Mouse (Mus musculus) forebrain, embryonic 16.5 days (tissue): ENCODE measurements around the gene Atp2a2. TPM values are rescaled to one million over a fixed set of nuclear protein-coding genes. Genes with fewer than 3 reads are reported as not detected.

Experiments
- ATAC-seq: fragments of 200-750 bp; cut with Nextera tagmentation; 2 replicates; pipeline ENCODE4 v1.8.0; 2017; ENCODE audit warnings: mild to moderate bottlenecking, moderate library complexity
- H3K27ac ChIP-seq: fragments of 300-500 bp; sonication (generic); 2 replicates; pipeline ENCODE4 v1.5.1; 2014; ENCODE audit warnings: low read length, control low read depth
- H3K27me3 ChIP-seq: fragments of 300-500 bp; sonication (generic); replicated peaks from 2 replicates; pipeline ENCODE4 v1.6.1; 2014; ENCODE audit warnings: low read length; ENCODE audit not compliant: control insufficient read depth, insufficient read depth
- H3K36me3 ChIP-seq: fragments of 300-500 bp; sonication (generic); 2 replicates; pipeline ENCODE4 v1.6.1; 2014; ENCODE audit not compliant: control insufficient read depth, insufficient read depth
- H3K4me1 ChIP-seq: fragments of 300-500 bp; sonication (generic); replicated peaks from 2 replicates; pipeline ENCODE4 v1.6.1; 2014; ENCODE audit warnings: low read length; ENCODE audit not compliant: control insufficient read depth, insufficient read depth
- H3K4me2 ChIP-seq: fragments of 300-500 bp; sonication (generic); 2 replicates; pipeline ENCODE4 v1.6.1; 2014; ENCODE audit warnings: mild to moderate bottlenecking, low read length, control low read depth
- H3K4me3 ChIP-seq: fragments of 300-500 bp; sonication (generic); replicated peaks from 2 replicates; pipeline ENCODE4 v1.5.1; 2014; ENCODE audit warnings: mild to moderate bottlenecking, low read length, control low read depth
- H3K9ac ChIP-seq: fragments of 300-500 bp; sonication (generic); replicated peaks from 2 replicates; pipeline ENCODE4 v1.6.1; 2014; ENCODE audit warnings: low read depth, low read length, control low read depth
- H3K9me3 ChIP-seq: fragments of 300-500 bp; sonication (generic); 2 replicates; pipeline ENCODE4 v1.6.1; 2016; ENCODE audit warnings: low read length; ENCODE audit not compliant: control insufficient read depth
- WGBS: fragments of 180-500 bp; shearing (Covaris S2); extraction: QIAGEN DNeasy Blood & Tissue Kit; methylation state at CpG from one replicate; pipeline ENCODE4 v1.1.7; 2014; 5-methylcytosine and 5-hydroxymethylcytosine counted together
- polyA plus RNA-seq: library from polyadenylated mRNA; unstranded; fragments of >200 nt; fragmentation: Nextera tagmentation; extraction: Ambion mirVana; gene quantifications from 2 replicates; pipeline ENCODE4 v1.2.1, GENCODE M21; 2015

Atp2a2 gene
- polyA plus RNA-seq, 1 experiment from 2014 or later: 39.6 TPM

DNA sequence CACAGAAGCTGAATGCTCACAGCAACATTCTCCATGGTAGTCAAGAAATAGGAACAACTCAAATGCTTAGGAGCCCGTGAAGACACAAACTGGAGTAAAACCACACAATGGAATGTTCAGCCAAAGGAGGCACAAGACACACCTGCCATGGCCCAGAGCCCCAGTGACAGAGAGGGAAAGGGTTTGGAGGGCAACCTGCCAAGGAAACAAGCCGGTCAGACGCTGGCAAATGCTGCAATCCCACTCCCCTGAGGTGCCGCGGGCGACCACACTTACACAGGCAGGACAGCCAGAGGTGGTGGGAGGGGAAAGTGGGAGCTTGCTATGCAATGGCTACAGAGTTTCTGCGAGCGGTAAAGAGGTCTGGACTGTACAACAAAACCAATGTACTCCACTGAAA is 31.9 kb upstream of the Atp2a2 start:
- 60% methylated on average over 8 of the region's 8 CpGs for WGBS

DNA sequence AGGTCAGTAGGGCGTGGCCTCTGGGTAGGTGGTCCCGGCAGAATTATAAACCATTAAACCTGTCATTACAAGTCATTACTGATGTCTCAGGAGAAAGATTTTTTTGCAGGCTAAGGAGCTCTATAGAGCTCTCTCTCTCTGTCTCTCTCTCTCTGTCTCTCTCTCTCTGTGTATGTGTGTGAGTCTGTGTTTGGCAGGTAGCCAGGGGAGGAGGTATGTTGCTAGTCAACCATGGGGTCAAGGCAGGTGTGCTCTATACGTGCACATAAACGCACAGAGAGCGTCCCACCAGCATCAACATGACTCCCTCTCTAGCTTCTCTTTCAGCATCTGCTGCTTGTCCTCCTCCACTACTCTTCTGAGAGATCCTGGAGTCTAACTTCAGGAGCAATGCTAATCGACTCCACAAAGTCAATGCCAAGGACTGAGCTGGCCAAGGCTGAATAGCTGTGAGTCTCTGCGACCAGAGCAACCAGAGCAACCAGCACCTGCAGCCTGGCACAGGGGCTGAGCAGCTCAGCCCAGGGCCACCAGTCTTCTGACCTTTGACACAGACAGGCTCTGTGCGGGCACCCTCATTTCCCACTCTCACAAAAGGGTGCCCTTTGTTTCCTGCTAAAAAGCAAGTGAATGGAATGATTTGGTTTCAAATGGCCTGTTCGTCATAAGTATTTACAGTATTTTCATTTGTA is 28.0 kb upstream of the Atp2a2 start:
- Histone ChIP-seq H3K4me3 (no peak overlapping the region), H3K27me3 (no peaks in the 10 kb centered on the region), H3K4me1 (peaks cover 6% of the 10 kb centered on the region; the same call in 1 of the 2 replicates), H3K36me3 (no peaks in the 10 kb centered on the region), H3K27ac (no peak overlapping the region), H3K4me2 (no peak overlapping the region), H3K9me3 (no peaks in the 10 kb centered on the region), H3K9ac (no peak overlapping the region)
- ATAC-seq: no peak
- WGBS: 79% methylated on average over 9 of the region's 9 CpGs

More for the DNA sequence above, 31.9 kb upstream of the Atp2a2 start:
- H3K27me3 ChIP-seq: no peaks in the 10 kb centered on the region
- H3K9me3 ChIP-seq: no peaks in the 10 kb centered on the region
- no peak overlapping the region for H3K4me3 ChIP-seq
- H3K36me3 ChIP-seq: no peaks in the 10 kb centered on the region
- H3K4me2 ChIP-seq: no peak overlapping the region
- no peak for ATAC-seq
- no peaks in the 10 kb centered on the region for H3K4me1 ChIP-seq
- H3K9ac ChIP-seq: no peak overlapping the region
- no peak overlapping the region for H3K27ac ChIP-seq

DNA sequence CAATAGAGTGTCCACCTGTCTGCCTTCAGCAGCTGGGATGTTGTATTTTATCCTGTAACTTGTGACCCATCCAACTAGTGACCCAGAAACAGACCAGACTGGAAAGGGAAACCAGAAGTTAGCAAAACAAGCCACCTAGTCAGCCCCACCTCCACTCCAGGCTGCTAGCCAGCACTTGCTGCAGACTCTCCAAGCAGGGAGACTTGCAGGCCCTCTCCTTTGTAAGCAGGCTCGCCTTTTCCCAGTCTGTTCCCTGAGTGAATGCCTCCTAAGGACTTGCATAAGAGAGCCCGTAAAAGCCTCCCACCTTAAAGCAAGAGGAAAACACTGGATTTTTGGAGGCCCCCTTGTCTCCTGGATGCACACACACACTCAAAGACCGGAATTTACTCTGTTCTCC is 27.3 kb upstream of the Atp2a2 start:
- Histone ChIP-seq H3K27me3 (no peaks in the 10 kb centered on the region), H3K9me3 (no peaks in the 10 kb centered on the region), H3K4me2 (no peak overlapping the region), H3K27ac (no peak overlapping the region), H3K4me3 (no peak overlapping the region), H3K36me3 (no peaks in the 10 kb centered on the region), H3K4me1 (peaks cover 6% of the 10 kb centered on the region; the same call in 1 of the 2 replicates), H3K9ac (no peak overlapping the region)
- ATAC-seq: no peak
- WGBS: 54% methylated on average over 3 of the region's 3 CpGs

DNA sequence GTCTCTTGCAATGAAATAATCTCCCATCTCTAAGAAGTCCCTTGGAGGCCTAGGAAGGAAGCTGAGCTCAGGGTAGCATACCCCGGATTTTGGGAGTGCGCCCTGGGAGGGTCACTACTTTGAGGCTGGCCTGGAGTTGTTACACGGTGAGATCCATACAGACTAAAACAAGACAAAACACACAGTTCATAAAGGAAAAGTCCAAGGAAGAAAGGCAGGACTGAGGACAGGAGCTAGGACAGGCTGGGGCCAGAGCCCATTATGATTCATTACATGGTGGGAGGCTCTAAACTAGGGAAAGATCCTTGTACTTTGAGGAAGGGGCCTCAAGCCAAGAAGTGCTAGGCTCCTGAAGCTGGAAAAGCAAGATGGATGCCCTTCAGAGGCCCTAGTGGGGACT is 26.6 kb upstream of the Atp2a2 start:
- ATAC-seq: no peak
- Histone ChIP-seq H3K4me2 (no peak overlapping the region), H3K36me3 (no peaks in the 10 kb centered on the region), H3K4me3 (no peak overlapping the region), H3K9ac (no peak overlapping the region), H3K27me3 (no peaks in the 10 kb centered on the region), H3K27ac (no peak overlapping the region), H3K4me1 (peaks cover 6% of the 10 kb centered on the region; the same call in 1 of the 2 replicates), H3K9me3 (no peaks in the 10 kb centered on the region)
- WGBS: 74% methylated on average over 3 of the region's 3 CpGs

DNA sequence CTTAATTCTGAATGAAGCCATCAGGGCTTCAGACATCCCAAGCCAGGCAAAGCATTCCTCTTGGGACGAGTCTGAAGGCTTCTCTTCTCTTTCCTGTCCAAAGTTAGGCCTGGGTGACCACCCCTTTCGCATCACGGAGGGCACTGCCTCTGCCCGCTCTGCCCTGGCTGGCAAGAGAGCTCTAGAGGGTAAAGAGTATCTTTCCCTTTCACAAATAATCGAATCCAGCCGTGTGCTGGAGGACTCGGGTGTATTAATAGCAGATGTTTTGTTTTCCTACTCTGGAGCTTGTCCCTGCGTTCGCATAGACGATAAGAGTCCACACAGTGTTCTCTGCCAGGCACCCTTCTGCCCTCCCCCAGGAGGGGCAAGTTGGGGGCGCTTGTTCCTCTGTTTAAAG is 25.7 kb upstream of the Atp2a2 start:
- Histone ChIP-seq H3K9me3 (no peaks in the 10 kb centered on the region), H3K27ac (no peak overlapping the region), H3K9ac (no peak overlapping the region), H3K4me2 (no peak overlapping the region), H3K36me3 (no peaks in the 10 kb centered on the region), H3K4me3 (no peak overlapping the region), H3K27me3 (no peaks in the 10 kb centered on the region), H3K4me1 (peaks cover 6% of the 10 kb centered on the region; the same call in 1 of the 2 replicates)
- WGBS: 59% methylated on average over 11 of the region's 11 CpGs
- no peak for ATAC-seq

DNA sequence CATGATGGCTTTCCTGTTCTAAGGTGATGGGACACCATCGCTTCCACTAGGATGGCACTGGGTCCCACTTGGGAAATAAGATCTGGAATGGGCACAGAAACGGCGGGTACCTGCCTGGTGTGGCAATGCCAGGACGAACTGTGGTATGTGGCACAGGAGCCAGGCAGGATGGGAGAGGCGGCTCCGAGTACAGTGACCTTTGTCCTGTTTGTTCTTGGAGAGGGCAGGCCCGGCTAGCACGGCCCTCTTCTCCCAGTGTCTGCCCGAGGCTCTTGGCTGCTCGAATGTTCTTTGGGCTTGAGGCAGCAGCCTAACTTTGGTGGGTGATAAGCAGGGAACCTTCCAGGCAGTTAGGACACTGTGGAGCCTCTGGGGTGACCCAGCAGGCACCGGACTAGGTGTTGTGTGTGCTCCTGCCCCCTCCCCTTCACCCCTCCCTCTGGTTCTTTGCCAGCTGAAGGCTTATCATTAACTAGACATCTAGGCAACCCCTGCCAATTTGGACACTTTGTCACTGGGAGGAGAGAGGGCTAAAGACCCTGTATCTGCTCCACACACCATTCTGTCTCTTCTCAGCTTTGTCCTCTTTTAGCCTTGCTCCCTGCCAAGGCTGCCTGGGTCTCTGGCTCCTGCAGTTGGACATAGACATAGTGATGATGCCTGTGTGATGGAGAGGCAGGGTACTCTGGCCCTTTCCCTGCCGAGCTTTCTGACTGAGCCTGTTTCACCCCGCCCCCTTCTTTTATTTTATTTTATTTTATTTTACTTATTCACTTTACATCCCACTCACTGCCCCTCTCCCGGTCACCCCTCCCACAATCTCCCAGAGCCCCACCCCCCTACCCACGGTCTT is 25.1 kb upstream of the Atp2a2 start:
- no peak for ATAC-seq
- Histone ChIP-seq H3K4me2 (no peak overlapping the region), H3K9me3 (no peaks in the 10 kb centered on the region), H3K4me3 (no peak overlapping the region), H3K36me3 (no peaks in the 10 kb centered on the region), H3K4me1 (peaks cover 6% of the 10 kb centered on the region; the same call in 1 of the 2 replicates), H3K9ac (no peak overlapping the region), H3K27me3 (no peaks in the 10 kb centered on the region), H3K27ac (no peak overlapping the region)
- WGBS: 75% methylated on average over 15 of the region's 15 CpGs

DNA sequence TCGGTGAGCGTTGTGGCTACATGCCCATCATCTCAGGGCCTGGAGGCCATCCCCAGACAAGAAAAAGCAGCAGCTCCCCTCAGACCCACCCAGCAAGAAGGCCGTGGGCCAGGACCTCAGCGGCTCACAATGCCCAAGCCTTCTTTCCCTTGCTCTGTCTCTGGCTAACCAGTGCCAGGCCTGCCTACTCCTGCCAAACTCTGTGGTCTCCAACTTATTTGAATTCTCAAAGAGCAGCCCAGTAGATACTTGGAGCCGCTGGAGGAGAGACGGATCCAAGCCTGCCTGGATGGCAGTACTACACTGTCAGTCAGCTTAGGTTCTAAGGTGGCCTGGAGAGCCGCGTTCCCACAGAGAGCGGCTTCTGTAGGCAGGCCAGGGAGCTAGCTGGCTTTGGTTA is 24.4 kb upstream of the Atp2a2 start:
- peak; percentile 63 for ATAC-seq
- Histone ChIP-seq H3K27ac (no peak overlapping the region), H3K4me3 (no peak overlapping the region), H3K4me1 (peaks cover 6% of the 10 kb centered on the region; the same call in 1 of the 2 replicates), H3K27me3 (no peaks in the 10 kb centered on the region), H3K9me3 (no peaks in the 10 kb centered on the region), H3K36me3 (no peaks in the 10 kb centered on the region), H3K9ac (no peak overlapping the region), H3K4me2 (no peak overlapping the region)
- WGBS: 84% methylated on average over 9 of the region's 9 CpGs

DNA sequence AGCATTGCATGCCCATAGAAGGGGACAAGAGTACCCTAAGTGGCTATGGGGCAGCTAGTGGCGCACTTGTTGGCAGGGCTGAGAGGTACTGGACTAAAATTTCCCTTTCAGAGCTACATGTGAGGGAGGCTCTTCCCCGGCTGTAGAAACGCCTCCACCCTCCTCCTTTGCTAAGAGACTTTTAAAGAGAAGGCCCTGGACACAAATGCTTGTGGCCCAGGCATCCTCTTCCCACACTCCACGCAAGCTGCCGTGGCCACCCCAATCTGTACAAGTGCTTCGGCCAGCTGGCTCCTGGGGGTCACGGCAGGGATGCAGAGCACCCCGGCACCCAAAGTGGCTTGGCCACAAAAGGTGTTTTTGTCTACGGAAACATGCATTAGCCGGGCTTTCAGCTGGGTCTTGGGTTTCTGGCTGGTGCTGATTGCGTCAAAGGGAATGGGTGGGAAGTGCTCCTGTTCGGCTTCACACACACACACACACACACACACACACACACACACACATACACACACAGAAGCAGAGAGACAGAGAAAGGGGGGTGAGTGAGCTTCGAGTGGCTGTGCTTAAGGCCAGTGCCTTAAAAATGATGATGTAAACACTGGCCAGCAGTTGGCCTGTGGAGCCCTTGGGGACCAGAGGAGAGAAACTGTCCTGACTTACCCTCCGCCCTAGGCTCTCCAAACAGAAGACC is 23.4 kb upstream of the Atp2a2 start:
- H3K36me3 ChIP-seq: no peaks in the 10 kb centered on the region
- no peak overlapping the region for H3K9ac ChIP-seq
- H3K4me2 ChIP-seq: no peak overlapping the region
- no peak overlapping the region for H3K4me3 ChIP-seq
- H3K4me1 ChIP-seq: peaks cover 6% of the 10 kb centered on the region; the same call in 1 of the 2 replicates
- no peaks in the 10 kb centered on the region for H3K9me3 ChIP-seq
- H3K27ac ChIP-seq: no peak overlapping the region
- WGBS: 80% methylated on average over 14 of the region's 14 CpGs
- H3K27me3 ChIP-seq: no peaks in the 10 kb centered on the region
- no peak for ATAC-seq

DNA sequence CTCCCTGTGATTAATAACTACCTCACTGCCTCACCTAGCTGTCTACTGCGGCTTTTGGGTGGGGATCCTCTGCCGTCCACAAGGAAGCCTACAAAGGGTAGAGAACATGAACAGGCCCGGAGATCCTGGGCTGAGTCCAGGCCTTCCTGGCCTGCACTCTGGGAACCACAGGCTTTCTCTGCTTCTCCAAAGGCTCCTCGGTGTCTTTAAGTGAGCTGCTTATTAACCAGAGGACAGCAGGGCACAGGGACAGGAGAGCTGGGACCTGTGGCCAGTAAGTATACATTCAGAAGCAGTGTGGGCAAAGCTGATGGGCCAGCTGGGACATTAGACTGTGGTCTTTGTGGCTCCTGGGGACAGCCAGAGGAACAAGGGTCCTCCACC is 22.8 kb upstream of the Atp2a2 start:
- Histone ChIP-seq H3K27ac (no peak overlapping the region), H3K9me3 (no peaks in the 10 kb centered on the region), H3K4me3 (no peak overlapping the region), H3K27me3 (no peaks in the 10 kb centered on the region), H3K4me2 (no peak overlapping the region), H3K9ac (no peak overlapping the region), H3K4me1 (peaks cover 6% of the 10 kb centered on the region; the same call in 1 of the 2 replicates), H3K36me3 (no peaks in the 10 kb centered on the region)
- WGBS: 85% methylated on average over 4 of the region's 4 CpGs
- ATAC-seq: no peak
